Mouse (Mus musculus) frontal cortex, postnatal 10 days (tissue): ENCODE data around the gene Itgae.
A peak's percentile ranks its signal among the peaks of the same experiment; 100 is the strongest.

ENCODE experiments used
- DNase-seq, 2 experiments: peaks; one replicate each; pipeline ENCODE4 v3.0.0; 2022; ENCODE audit warnings: low spot score in 2 of 2, mixed read lengths in 1 of 2

Itgae gene

DNA sequence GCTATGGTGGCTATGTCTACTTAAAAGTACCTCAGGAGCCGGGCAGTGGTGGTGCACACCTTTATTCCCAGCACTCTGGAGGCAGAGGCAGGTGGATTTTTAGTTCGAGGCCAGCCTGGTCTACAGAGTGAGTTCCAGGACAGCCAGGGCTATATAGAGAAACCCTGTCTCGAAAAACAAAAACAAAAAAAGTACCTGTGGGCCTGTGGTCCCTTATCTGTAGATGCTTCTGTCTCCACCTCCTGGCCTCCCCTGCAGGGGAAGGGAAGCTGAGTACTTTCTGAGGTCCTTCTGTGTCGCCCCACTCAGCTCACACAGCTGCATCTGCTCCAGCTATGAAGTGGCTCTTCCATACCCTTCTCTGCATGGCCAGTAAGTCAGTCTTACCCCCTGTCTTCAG lies at the start of gene Itgae:
Itgae (plus strand) TSS at position 301 of the 400 bp plus-strand sequence.
- no peak for DNase-seq

DNA sequence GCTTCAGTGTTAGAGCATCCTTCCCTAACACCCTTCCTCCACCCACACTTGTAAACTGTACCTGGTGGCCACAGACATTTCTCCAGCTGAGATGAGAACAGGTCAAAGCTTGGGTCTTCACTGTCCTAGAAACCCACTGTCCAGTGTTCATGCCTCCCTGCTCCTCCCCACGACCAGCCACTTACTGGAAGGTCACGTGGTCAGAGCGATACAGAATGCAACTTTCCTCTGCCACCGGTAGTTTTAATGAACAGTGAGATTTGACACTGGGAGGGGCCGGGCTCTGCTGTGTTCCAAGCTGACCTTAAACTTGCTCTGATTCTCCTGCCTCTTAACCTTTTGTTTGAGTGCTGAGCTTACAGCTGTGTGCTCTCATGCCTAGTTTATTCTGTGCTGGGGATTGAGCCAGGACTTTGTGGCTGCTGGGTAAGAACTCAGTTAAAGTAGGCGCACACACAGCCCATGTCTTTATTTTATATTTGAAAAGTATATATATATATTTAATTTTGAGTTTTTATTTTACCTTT lies 46.1 kb upstream of the Itgae start:
- DNase-seq: no peak

DNA sequence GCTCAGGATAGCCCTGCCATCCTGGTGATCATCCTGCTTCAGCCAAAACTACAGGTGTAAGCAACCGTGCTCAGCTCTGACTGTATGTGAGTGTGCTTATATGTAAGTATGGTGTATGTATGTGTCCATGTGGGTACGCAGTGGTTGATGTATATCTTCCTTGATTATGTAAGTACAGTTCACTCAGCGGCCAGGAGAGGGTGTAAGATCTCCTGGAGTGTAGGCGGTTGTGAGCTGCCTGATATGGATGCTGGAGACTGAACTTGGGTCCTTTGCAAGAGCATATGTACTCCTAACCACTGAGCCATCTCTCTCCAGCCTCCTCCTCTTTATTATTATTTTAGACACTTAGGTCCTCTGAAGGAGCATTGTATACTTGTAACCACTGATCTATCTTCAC lies 45.6 kb upstream of the Itgae start:
- DNase-seq: no peak

DNA sequence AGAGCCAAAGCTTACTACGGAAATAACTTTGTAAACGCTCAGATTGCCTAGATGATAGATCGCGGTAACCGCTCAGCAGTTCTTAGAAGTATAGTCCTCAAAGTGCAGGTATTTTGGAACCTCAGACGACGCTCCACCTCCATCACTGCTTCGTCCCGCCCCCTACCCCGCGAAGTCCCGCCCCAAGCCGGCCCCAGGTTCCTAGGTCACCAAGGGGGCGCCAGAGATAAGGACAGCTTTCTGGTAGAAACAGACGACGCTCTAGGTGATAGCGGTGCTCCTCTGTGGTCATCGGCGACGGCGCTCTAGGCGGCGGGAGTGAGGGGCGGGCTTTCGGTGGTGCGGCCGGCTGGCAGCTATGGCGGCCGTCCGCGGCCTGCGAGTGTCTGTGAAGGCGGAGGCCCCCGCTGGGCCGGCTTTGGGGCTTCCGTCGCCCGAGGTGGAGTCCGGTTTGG lies 42.8 kb upstream of the Itgae start, which contains the start of gene Ncbp3:
Ncbp3 (plus strand) TSS at position 242 of the 455 bp plus-strand sequence.
- peak; percentile 91 to 92 for DNase-seq

DNA sequence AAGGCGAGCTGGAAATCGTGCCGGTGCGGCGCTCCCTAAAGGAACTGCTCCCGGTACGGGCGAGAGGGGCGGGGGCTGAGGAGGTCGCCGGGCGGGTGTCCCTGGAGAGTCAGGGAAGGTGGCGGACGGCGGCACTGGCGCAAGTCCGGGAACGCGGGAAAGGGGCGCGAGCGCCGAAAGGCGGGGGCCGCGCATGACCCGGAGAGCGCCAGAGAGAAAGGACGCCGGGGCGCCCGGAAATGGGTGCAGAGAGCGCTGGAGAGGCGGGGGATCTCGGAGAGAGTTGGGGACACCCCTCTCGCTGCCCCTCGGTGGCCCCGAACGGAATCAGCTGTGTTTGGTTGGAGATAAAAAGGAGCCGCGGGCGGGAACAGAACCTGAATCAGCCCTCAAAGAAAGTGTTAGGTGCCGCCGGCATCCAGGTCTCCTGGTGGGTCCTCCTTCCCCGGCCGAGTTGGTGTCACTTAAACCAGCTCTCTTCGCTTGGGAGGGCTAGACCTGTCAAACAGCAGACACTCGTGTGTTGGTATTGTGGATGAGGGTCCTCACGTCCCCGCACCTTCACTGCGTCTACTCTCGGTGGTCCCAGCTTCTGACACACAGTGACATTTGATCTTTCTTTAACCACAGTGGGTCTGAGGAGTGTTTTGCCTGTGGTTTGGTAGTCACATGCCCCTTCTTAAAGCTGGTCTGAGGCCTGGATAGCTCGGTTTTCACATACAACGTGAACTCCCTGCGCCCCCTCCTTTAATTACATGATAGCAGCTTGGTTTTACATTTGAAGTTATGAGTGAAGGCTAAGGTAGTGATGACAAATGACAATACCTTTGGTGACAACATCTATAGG lies 42.1 kb upstream of the Itgae start:
- peak in 1 of 2 experiments; percentile 53 for DNase-seq

DNA sequence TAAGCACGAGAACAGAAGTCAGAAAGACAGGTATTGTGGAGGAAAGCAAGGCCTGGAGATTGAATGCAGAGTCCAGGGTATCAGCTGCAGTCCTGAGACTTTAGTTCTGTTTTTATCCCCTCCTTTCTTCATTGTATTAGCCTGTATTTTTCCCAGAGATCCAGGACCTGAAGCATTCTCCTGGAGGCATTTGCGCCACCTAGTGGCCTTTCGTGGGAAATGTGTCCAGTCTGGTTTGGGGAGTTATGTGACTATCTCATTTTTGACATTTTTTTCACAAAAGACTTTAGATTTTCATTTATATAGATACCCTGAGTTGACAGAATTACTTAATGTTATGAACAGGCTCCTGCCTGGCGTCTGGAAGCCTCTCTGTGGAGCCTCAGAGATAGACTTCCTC lies 41.0 kb upstream of the Itgae start:
- DNase-seq: peak in 1 of 2 experiments; percentile 64

DNA sequence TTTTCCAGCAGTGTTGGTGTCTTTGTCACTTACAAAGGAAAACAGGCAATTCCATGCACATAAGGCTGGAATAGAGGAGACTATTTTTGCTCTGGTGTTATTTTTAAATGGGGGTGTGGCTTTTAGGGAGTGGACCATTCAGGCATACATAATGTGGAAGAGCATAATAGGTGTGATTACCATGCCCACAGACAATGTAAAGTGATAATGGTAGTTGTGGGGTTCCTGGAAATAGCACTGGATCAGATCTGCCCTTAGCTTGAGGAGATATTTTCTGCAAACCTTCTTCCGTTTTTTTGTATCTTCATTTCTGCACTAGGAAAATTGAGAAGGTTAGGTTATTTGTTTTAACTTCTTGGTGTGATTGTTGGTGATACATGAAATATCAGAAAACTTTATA lies 37.6 kb upstream of the Itgae start:
- DNase-seq: no peak

DNA sequence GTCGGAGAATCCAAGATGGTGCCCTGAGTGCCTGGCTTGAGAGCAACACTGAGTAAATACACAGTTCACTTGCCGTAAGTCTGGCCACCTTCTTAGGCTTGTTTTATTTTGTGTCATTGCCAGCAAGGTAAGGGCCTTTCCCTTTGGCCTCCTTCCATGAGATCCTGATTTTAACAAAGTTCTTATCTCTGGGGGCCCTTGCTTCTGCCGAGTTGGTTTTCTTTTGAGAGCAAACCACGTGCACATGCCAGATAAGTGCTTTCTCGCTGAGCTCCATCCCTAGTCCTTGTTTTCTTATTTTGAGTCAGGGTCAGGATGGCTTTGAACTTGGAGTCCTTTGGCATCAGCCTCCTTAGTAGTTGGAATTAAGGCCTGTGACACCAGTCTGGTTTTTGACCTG lies 32.7 kb upstream of the Itgae start:
- no peak for DNase-seq

DNA sequence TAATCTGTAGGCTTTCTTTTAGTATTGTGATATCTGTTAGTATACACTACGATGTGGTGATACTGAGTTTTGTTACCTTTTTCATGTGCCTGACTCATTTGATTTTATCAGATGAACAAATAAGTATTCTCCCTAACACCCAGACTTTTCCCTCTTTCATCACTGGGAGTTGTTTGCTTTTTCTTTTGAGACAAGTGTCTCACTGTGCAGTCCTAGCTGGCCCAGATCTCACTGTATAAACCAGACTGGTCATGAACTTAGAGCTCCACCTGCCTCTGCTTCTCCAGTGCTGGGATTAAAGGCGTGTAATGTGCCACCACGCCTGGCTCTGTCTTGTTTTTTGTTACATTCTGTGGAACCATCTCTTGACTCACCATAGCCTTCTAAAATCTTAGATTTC lies 30.8 kb upstream of the Itgae start:
- no peak for DNase-seq

DNA sequence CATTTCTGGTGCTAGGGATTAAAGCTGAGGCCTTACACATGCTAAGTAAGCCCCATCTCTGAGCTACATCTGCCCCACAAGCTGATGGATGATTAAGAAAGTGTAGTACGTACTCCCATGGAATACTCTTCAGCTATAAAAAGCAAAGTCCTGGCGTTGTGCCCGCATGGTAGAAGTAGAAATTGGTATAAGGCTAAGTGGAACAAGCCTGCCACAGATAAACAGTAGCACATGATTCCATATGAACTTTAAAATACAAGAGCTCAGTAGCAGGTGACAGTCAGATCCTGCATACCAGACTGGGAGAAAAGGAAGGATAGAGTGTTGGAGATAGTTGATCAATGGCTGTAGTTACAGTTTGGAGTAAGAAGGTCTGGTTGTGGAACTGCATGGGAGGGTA lies 29.0 kb upstream of the Itgae start:
- no peak for DNase-seq

DNA sequence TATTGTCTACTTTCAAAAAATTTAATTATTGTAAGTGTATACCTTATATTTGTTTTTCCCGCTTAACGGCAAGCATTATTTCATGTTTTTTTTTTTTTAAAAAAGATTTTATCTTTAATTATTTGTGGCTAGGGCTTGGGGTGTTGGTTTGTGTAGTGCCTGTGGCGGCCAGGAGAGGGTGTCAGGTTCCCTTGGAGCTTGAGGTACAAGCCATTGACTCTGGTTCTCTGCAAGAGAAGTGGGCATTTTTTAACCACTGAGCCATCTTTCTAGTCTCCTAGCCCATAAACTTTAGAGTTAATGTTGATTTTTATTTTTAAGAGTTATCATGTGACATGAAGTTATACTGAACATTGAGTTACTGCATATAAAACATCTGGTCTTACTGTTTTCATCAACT lies 18.5 kb upstream of the Itgae start:
- no peak for DNase-seq

DNA sequence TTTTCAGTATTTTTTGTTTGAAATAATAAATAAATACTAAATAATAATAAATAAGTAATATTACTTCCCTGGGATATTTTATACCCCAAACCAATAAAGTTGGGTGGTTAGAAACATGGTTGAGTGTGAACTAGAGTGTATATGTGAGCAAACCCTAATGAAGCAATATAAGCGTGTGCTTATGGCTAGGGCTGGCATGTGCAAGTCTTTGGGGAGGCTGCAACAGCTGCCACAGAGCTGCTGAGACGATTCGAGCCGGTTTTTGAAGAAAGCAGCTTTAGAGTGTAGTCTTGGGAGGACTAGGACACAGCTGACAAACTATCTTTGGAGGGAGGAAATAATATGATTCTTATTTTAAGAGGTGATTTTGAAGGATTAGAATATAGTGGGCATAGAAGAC lies 14.1 kb upstream of the Itgae start:
- no peak for DNase-seq

DNA sequence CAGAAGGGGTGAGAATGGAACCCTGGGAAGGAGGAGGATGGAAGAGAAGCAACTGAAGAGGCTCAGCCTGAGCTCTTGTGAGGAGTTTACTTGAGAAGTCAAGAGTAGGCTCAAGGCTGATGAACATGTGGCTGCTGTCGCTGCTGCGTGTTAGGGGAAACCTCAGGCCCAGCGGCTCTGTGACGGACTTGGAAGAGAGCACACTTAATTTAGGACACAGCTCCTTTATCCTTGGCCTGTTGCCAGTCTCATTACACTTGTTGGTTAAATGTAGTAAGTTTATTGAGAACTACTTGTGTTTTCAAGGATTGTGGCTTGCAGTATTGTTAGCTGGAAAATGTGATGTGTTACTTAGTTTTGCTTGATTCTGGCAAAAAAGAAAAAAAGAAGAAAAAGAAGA lies 13.7 kb upstream of the Itgae start:
- no peak for DNase-seq

DNA sequence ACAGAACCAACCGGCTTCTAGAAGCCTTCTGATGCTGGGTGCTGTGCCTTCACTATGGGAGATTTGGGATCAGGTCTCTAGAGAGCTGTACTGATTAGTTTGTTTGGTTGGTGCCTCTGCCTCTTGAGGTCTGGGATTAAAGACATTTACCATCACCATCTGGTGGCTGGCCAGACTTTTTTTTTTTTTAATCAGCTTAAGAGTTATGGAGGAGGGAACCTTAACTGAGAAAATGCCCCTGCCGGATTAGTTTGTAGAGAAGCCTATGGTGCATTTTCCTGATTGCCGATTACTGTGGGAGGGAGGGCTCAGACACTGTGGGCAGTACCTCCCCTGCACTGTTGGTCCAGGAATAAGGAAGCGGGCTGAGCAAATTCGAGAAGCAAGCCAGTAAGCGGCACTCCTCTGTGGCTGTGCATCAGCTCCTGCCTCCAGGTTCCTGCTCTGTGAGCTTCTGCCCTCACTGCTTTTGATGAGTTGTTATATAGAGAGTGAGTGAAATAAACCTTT lies 13.1 kb upstream of the Itgae start:
- DNase-seq: no peak

DNA sequence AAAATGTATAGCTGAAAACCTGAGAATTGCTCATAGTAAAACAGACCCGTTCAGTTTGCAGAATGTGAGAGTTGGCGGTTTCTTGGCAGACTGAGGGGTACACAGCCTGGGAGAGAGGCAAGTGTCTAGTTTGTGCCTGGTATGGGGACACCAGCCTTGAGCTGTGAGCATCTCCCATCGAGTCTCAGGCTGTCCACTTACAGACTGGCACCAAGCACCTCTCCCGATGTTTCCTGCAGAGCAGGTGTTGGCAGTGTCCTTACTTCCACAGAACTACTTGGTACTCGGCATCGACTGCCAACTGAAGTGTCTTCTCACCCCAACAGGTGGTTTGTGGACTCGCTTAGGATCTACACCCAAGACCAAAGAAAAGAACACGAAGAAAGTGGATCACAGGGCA lies 11.8 kb upstream of the Itgae start:
- DNase-seq: no peak

DNA sequence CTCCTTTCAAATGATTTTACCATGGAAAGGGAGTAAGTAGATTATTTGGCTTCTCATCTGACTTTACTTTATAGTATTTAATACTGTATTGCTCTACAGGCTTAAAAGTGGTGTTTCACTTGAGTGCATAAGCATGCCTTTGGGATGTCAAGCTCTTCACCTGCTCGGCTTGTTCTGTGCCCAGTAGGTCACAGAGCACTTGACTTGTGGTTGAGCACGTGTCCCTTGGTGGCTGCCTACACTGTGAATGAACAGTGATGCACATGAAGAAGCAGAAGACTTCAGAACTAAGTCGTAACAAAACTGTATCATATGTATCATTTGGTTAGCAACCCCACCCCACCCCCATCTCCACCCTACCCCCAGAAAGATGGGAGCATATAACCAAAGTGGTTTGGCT lies 10.1 kb upstream of the Itgae start:
- no peak for DNase-seq

DNA sequence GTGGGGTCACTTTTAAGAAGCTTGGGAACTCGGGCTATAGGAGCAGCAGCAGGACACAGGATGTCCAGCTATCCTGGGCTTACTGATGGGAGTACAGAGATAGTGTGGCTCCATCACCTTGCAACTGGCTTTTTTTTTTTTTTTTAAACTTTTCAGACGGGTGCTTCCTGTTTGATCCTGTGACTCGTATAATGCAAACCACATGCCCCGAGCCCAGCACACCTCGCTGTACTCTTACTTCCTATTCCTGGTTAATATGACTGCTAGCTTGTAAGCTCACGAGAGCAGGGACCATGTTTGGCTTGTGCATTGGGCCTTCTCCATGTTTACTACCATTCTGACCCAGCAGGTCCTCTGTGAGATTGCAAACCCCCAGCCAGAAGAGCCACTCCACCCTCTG lies 6.1 kb upstream of the Itgae start:
- no peak for DNase-seq

DNA sequence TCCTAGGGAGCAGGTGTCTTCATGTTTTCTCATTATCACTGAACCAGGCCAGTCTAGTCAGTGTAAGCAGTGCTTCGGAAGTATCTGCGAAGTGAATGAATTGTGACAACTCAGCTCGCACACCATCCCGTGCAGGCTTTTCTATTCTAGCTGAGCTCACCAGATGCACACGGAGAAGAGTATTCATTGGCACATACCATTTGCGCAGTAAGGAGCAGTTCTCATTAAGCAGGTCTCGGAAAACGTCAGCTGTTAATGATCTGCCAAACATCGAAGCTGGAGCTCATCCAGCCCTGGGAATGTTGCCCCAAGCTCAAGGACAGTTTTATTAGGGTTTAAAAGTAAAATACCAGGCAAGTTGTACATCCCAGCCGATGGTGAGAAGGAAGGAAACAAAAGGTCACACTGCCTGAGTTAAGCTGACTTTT lies 5.6 kb upstream of the Itgae start:
- DNase-seq: no peak

DNA sequence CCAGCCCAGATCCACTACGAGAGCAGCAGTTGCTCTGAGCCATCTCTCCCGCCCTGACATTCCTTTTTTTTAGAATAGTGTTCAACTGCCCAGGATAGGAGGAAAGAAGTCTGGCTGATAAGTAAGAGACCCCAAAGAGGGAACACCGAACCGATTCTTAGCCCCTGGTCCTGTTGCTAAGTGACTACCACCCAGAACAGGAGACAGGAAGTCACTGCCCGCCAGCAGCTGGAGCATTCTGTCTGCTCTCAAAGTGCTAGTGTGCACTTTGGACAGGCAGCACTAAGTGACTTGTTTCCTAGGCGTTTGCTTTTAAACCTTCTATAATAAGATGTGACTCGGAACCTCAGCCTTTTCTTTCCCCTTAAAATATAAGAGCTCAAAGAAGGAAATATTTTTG lies 5.0 kb upstream of the Itgae start:
- no peak for DNase-seq

DNA sequence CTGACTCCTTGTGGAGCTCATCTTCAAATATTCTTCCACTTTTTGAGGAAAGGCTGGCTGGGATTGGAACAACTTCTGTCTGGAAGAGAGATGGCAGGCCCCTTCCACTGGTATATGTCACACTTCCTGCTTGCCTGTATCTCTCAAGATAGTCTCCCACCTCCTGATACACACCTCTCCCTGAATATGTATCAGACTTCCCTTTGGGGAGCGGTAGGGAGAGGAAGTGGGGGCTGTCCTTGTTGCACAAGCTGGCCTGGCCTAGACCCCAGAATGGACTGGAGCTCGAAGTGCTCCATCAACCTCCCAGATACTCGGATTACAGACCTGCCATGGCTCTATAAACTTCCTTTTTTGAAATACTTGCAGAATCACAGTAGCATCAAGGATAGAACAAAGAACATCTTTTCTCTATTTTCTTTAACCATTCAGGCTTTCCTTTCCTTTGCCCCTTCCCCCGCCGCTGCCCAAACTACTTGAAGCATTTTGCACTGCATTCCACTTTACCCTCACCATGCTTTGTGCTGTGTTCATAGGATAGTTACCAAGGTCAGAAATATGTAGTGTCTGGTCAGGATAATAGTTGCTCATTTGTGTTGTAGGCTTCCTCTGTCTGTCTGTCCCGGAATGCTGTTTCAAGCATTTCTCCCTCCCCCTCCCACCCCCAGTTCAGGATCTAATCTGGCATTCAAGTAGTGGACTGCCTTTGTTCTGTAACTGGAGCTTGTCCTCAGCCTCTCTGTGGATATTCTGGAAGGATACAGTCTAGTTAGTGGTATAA lies 2.5 kb upstream of the Itgae start:
- no peak for DNase-seq

DNA sequence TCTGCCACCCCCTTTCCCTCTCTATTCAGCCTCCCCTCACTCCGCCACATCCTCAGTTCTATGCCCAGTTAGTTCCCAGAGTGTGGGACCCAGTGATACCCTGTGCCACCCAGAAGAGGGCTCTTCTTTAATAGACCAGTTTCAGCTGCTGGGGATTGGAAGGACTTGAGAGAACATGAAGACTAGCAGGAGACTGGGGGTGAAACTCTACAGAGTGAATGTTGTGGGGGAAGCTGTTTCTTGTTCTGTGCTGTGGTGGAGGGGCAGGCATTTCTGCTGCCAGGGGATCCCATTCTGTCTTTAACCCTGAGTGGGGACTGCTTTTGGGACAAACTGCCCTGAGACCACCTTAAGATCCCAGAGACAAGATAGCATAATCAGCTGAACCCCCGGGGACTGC lies 443 bp downstream of the Itgae start:
- DNase-seq: no peak

DNA sequence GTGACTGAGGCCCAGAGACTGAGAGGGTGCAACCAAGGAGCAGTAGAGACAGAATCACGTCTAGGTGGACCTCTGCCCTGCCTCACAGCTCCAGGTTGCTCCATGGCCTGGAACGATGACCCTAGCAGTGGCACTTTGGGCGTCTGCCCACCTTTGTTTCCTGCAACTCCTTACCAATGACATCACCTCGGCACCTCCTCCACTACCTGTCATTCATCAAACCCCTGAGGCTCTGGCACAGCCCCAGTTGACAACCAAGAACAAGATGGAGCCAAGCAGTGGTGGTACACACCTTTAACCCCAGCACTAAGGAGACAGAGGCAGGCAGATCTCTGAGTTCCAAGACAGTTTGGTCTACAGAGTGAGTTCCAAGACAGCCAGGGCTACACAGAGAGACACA lies 1.7 kb downstream of the Itgae start:
- no peak for DNase-seq

DNA sequence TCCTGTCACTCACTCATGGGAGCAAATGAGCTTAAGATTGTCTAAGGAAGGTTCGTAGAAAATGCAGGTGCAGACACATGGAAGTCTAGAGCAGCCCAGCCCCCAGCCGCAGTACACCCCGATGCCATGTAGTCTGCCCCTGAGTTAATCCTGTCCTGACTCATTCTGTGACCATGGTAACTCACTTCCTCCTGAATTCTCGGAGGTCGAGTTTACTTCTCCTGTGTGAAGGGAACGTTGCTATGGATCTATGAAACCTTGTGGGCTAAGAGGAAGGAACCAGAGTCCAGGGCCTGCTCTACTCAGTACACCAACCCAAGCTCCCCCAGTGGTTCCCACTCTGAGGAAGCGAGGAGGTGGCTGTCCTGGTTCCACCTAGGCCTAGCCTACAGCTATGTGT lies 2.5 kb downstream of the Itgae start:
- DNase-seq: no peak
